Mouse (Mus musculus): ENCODE results near the gene Krt80. TPM values are rescaled to one million over a fixed set of nuclear protein-coding genes. Genes with fewer than 3 reads are reported as not detected.

The Krt80 gene
- total and polyA plus RNA-seq, 3 experiments = 0.20 TPM; not detected in 2

DNA sequence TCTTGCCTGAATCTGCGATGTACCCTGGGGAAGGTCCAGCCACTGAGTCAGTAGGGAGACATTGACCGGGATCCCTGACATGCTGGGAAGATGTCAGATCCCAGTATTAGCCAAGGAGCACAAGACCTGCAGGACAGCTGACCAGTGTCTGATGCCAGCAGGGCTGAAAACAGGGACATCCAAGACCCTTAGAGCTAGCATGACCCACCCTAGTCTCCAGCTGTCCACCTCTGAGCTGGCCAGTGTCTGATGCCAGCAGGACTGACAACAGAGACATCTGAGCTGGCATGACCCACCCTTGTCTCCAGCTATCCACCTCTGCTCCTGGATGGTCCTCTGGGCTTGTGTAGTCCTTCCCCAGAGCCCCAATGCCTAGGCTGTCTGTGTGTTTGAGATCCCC, 3.0 kb downstream of the Krt80 start:
- DNase-seq (ENCODE audit: extremely low read depth) = no peak
- Histone ChIP-seq H3K4me3 (replicated peaks in 1 of 3; ENCODE audit: low read depth in 2 of 3, low read length in 2 of 3, poor library complexity in 1 of 3) (no peak overlapping the region), H3K27me3 (replicated peaks) (peaks cover 61% of the 10 kb centered on the region), H3K9me3 (replicated peaks; ENCODE audit: low read length) (no peaks in the 10 kb centered on the region), H3K4me1 (ENCODE audit: control insufficient read depth in 1 of 2, insufficient read depth in 2 of 2) (peaks cover 7 to 41% of the 10 kb centered on the region in 2 experiments), H3K27ac (ENCODE audit: insufficient read depth, low read depth) (no peak overlapping the region), H3K4me2 (ENCODE audit: insufficient read depth, low read depth, poor library complexity, severe bottlenecking) (no peak overlapping the region), H3K36me3 (replicated peaks in 1 of 2; ENCODE audit: control insufficient read depth in 1 of 2, insufficient read depth in 1 of 2, low read length in 1 of 2) (no peaks in the 10 kb centered on the region), H3K79me2 (replicated peaks; ENCODE audit: control insufficient read depth, extremely low read depth, insufficient read depth, poor library complexity, severe bottlenecking) (no peaks in the 10 kb centered on the region), H3K9ac (ENCODE audit: insufficient read depth, low read depth) (no peak overlapping the region)
- in situ Hi-C loops (cut with MboI; ENCODE audit: low pct_ligation_motif_present, low pct_unique_long_range_greater_than_20kb, low sequenced_read_pairs) (no loop called here), dilution Hi-C loops (cut with MboI; ENCODE audit: extremely low pct_ligation_motif_present, extremely low pct_unique_long_range_greater_than_20kb, low sequenced_read_pairs) (no loop called here)
- TF ChIP-seq JUN (IDR thresholded peaks at IDR 0.05; ENCODE audit: insufficient read depth, low read depth, low read length) (no peak), GABPA (IDR thresholded peaks at IDR 0.05; ENCODE audit: insufficient replicate concordance, low read depth, low read length) (no peak), USF2 (conservative IDR thresholded peaks at IDR 0.05; ENCODE audit: low read depth, low read length) (no peak), ETS1 (conservative IDR thresholded peaks at IDR 0.05; ENCODE audit: low read depth, low read length) (no peak), IRF4 (IDR thresholded peaks at IDR 0.05; ENCODE audit: low read depth, low read length) (no peak), ELF1 (IDR thresholded peaks at IDR 0.05; ENCODE audit: low read depth, low read length) (no peak)

DNA sequence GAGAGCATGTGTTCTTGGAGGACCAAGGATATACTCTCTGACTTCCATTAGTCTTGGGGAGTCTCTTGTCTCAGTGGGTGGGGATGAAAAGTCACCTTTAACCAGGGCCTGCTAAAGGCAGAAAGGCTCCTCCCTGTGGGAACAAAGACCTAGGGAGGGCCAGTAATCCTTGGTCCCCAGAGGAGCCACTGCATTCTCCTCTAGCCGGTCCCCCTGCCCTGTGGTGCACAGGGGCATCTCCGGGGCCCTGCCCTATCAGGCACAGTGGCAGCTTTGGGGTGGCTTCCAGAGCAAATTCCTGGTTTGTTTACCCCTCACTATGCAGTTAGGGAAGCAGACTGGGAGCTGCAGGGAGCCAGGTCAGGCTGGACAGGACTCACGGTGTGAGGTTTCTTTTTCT, 3.5 kb downstream of the Krt80 start:
- DNase-seq (ENCODE audit: extremely low read depth) = no peak
- Histone ChIP-seq H3K36me3 (replicated peaks in 1 of 2; ENCODE audit: control insufficient read depth in 1 of 2, insufficient read depth in 1 of 2, low read length in 1 of 2) (no peaks in the 10 kb centered on the region), H3K4me3 (replicated peaks in 1 of 3; ENCODE audit: low read depth in 2 of 3, low read length in 2 of 3, poor library complexity in 1 of 3) (no peak overlapping the region), H3K4me1 (ENCODE audit: control insufficient read depth in 1 of 2, insufficient read depth in 2 of 2) (peaks cover 8 to 46% of the 10 kb centered on the region in 2 experiments), H3K79me2 (replicated peaks; ENCODE audit: control insufficient read depth, extremely low read depth, insufficient read depth, poor library complexity, severe bottlenecking) (no peaks in the 10 kb centered on the region), H3K9ac (ENCODE audit: insufficient read depth, low read depth) (no peak overlapping the region), H3K27me3 (replicated peaks) (peaks cover 57% of the 10 kb centered on the region), H3K9me3 (replicated peaks; ENCODE audit: low read length) (no peaks in the 10 kb centered on the region), H3K27ac (ENCODE audit: insufficient read depth, low read depth) (no peak overlapping the region), H3K4me2 (ENCODE audit: insufficient read depth, low read depth, poor library complexity, severe bottlenecking) (no peak overlapping the region)
- dilution Hi-C loops (cut with MboI; ENCODE audit: extremely low pct_ligation_motif_present, extremely low pct_unique_long_range_greater_than_20kb, low sequenced_read_pairs) (no loop called here), in situ Hi-C loops (cut with MboI; ENCODE audit: low pct_ligation_motif_present, low pct_unique_long_range_greater_than_20kb, low sequenced_read_pairs) (no loop called here)
- no peak for TF ChIP-seq ZC3H11A (IDR thresholded peaks at IDR 0.05; ENCODE audit: low read depth, low read length)
- TF ChIP-seq MAFK (IDR thresholded peaks at IDR 0.05; ENCODE audit: insufficient replicate concordance, low read length) = no peak
- no peak for TF ChIP-seq PAX5 (IDR thresholded peaks at IDR 0.05; ENCODE audit: low read length)
- no peak for TF ChIP-seq SIN3A (IDR thresholded peaks at IDR 0.05; ENCODE audit: low read length)
- TF ChIP-seq HCFC1 (IDR thresholded peaks at IDR 0.05; ENCODE audit: low read depth, low read length) = no peak
- TF ChIP-seq IRF4 (IDR thresholded peaks at IDR 0.05; ENCODE audit: low read depth, low read length) = no peak
- TF ChIP-seq RCOR1 (conservative IDR thresholded peaks at IDR 0.05; ENCODE audit: low read depth, low read length) = no peak
- TF ChIP-seq ELF1 (IDR thresholded peaks at IDR 0.05; ENCODE audit: low read depth, low read length) = no peak
- no peak for TF ChIP-seq CTCF (conservative IDR thresholded peaks at IDR 0.05 in 1 of 2, IDR thresholded peaks at IDR 0.05 in 1 of 2; ENCODE audit: low read depth in 2 of 2, low read length in 2 of 2)
- TF ChIP-seq SMC3 (IDR thresholded peaks at IDR 0.05; ENCODE audit: low read depth, low read length) = no peak
- TF ChIP-seq TCF12 (IDR thresholded peaks at IDR 0.05; ENCODE audit: low read depth, low read length) = no peak
- TF ChIP-seq TBP (conservative IDR thresholded peaks at IDR 0.05; ENCODE audit: low read depth, low read length) = no peak
- TF ChIP-seq USF1 (IDR thresholded peaks at IDR 0.05; ENCODE audit: low read depth, low read length) = no peak
- TF ChIP-seq POLR2A (IDR thresholded peaks at IDR 0.05; ENCODE audit: low read depth, low read length) = no peak
- TF ChIP-seq MAX (IDR thresholded peaks at IDR 0.05; ENCODE audit: low read length) = no peak
- TF ChIP-seq E2F4 (IDR thresholded peaks at IDR 0.05; ENCODE audit: insufficient replicate concordance, low read depth, low read length) = no peak
- TF ChIP-seq NELFE (IDR thresholded peaks at IDR 0.05; ENCODE audit: low read depth, low read length) = no peak
